Mouse (Mus musculus): Measurements from ENCODE around the gene Atxn3. TPM values are rescaled to one million over a fixed set of nuclear protein-coding genes. Genes with fewer than 3 reads are reported as not detected.

Gene Atxn3
- total RNA-seq (2014; rRNA removed) (12.8 and 13.7 TPM in 2 replicates), polyA plus RNA-seq (2015; fragmentation: Nextera tagmentation; extraction: Ambion mirVana) (6.9 and 8.9 TPM in 2 replicates)

DNA sequence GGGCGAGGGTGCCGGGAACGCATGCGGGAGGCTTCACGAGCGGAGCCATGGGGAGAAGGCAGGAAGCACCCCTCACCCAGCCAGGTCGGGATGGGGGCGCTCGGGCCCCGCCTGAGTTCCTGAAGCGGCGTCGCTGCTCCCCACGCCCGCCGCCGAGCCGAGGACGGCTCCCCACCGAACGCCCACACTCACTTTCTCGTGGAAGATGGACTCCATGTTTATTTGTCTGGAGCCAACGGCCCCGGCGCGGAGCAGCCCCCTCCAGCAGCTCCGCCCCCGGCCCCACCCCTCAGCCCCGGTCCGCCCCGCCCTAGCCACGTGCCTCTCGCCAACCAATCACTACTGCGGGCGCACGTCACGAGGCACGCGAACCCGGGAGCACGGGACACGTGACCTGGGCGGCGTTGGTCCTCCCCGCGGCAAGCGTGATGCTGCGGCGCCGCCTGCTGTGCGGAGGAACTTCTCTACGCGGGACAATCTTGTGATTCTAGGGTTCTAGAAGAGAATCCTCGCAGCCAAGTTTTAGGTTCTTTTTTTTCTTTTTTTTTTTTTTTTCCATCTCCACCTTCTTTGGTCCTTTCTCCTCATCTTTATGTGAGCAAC lies at the start of gene Atxn3:
Gene Atxn3, minus strand, starts transcription at position 305 of the 603 bp plus-strand sequence.
- Histone ChIP-seq H3K4me3 (ENCODE audit: low read depth, low read length) (peak within 1 kb of the TSS; percentile 95), H3K27me3 (ENCODE audit: insufficient read depth, low read length) (no peaks in the 10 kb centered on the region), H3K36me3 (ENCODE audit: insufficient read depth) (no peaks in the 10 kb centered on the region), H3K27ac (ENCODE audit: low read depth, low read length) (peak within 1 kb of the TSS; percentile 79), H3K4me2 (ENCODE audit: low read depth) (peak within 1 kb of the TSS; percentile 58), H3K9me3 (ENCODE audit: low read length) (no peaks in the 10 kb centered on the region), H3K9ac (peak within 1 kb of the TSS; percentile 75), H3K4me1 (ENCODE audit: insufficient read depth) (no peaks in the 10 kb centered on the region)
- ATAC-seq (peak; percentile 99), DNase-seq (peak; percentile 98)
- 1% methylated on average over 53 of the region's 54 CpGs for WGBS
- peak; percentile 74 for TF ChIP-seq CTCF (IDR thresholded peaks at IDR 0.05; ENCODE audit: low read depth)

DNA sequence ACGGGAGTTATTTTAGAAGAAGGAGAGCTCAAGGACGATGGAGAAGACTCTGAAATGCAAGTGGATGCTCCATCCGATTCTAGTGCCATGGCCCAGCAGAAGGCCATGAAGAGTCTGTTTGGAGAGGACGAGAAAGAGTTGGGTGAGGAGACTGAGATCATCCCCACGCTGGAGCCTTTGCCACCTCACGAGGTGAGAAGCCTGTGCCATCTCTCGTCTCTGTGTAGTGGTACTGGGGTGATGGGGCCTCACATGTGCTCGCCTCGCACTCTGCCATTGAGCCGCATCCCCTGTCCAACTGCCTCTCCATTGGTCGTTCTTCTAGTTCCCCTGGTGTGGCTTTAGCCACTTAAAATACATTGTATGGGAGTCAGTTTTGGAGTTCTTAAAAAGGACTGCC lies 42.7 kb upstream of the Atxn3 start:
- Histone ChIP-seq H3K9me3 (ENCODE audit: low read length) (no peaks in the 10 kb centered on the region), H3K9ac (no peak overlapping the region), H3K27ac (ENCODE audit: low read depth, low read length) (no peak overlapping the region), H3K4me2 (ENCODE audit: low read depth) (no peak overlapping the region), H3K4me3 (ENCODE audit: low read depth, low read length) (no peak overlapping the region), H3K27me3 (ENCODE audit: insufficient read depth, low read length) (no peaks in the 10 kb centered on the region), H3K4me1 (ENCODE audit: insufficient read depth) (no peaks in the 10 kb centered on the region), H3K36me3 (ENCODE audit: insufficient read depth) (peaks cover 65% of the 10 kb centered on the region)
- WGBS = 95% methylated on average over 11 of the region's 11 CpGs
- no peak for TF ChIP-seq CTCF (IDR thresholded peaks at IDR 0.05; ENCODE audit: low read depth)
- DNase-seq (no peak), ATAC-seq (no peak)

DNA sequence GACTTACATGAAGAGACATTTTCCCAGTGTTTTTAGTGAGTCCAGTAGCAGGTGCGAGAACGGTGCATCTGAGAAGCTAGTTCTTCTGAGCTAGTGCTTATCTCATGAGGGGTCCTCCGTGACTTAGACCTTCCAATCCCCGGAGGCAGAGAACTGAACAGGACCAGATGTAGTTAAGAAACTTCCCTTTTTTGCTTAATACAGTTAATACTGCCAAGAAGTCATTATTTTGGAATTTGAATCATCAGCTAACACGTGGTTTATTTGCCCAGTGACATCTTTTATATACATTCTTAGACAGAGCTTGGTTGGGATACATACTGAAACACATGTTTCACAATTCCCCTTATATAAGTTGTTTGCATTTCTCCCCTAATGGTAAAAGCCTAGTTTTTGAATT lies 40.9 kb upstream of the Atxn3 start:
- H3K9me3 ChIP-seq (ENCODE audit: low read length) = no peaks in the 10 kb centered on the region
- no peak overlapping the region for H3K9ac ChIP-seq
- peaks cover 65% of the 10 kb centered on the region for H3K36me3 ChIP-seq (ENCODE audit: insufficient read depth)
- no peaks in the 10 kb centered on the region for H3K27me3 ChIP-seq (ENCODE audit: insufficient read depth, low read length)
- H3K4me2 ChIP-seq (ENCODE audit: low read depth) = no peak overlapping the region
- no peak for DNase-seq
- H3K27ac ChIP-seq (ENCODE audit: low read depth, low read length) = no peak overlapping the region
- no peak for ATAC-seq
- no peaks in the 10 kb centered on the region for H3K4me1 ChIP-seq (ENCODE audit: insufficient read depth)
- H3K4me3 ChIP-seq (ENCODE audit: low read depth, low read length) = no peak overlapping the region
- no peak for TF ChIP-seq CTCF (IDR thresholded peaks at IDR 0.05; ENCODE audit: low read depth)
- 93% methylated on average over 5 of the region's 5 CpGs for WGBS

- Histone ChIP-seq H3K9me3 (ENCODE audit: low read length) (no peaks in the 10 kb centered on the region), H3K36me3 (ENCODE audit: insufficient read depth) (peaks cover 61% of the 10 kb centered on the region), H3K4me1 (ENCODE audit: insufficient read depth) (no peaks in the 10 kb centered on the region), H3K4me2 (ENCODE audit: low read depth) (no peak overlapping the region), H3K9ac (no peak overlapping the region), H3K27ac (ENCODE audit: low read depth, low read length) (no peak overlapping the region), H3K27me3 (ENCODE audit: insufficient read depth, low read length) (no peaks in the 10 kb centered on the region), H3K4me3 (ENCODE audit: low read depth, low read length) (no peak overlapping the region)
- 93% methylated on average over 8 of the region's 8 CpGs for WGBS
- no peak for DNase-seq
- no peak for ATAC-seq
- no peak for TF ChIP-seq CTCF (IDR thresholded peaks at IDR 0.05; ENCODE audit: low read depth)
These were observed 36.8 kb upstream of the Atxn3 start for GRCm38 (mm10) chr12:101994576-101995467.

DNA sequence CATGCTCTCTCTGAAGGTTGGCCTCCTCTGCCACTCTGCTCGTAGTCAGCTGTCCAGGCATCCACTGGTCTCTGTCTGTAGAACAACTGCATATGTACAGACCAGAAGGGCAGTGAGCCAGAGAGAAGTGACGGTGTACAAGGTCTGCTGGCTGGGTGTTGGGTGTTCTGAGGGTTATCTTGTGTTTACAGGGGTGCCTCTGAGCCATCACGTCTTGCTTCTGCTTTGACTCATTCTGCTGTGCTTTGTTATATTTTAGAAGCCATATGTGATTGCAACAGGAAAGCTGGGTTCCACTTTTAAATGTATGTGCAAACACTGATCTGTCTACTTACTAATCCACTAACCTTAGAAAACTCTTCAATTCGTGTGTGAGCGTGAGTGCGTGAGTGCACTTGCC lies 29.6 kb upstream of the Atxn3 start:
- TF ChIP-seq CTCF (IDR thresholded peaks at IDR 0.05; ENCODE audit: low read depth) = no peak
- WGBS = 95% methylated on average over 6 of the region's 6 CpGs
- no peak overlapping the region for H3K4me3 ChIP-seq (ENCODE audit: low read depth, low read length)
- no peak for ATAC-seq
- no peaks in the 10 kb centered on the region for H3K4me1 ChIP-seq (ENCODE audit: insufficient read depth)
- no peaks in the 10 kb centered on the region for H3K27me3 ChIP-seq (ENCODE audit: insufficient read depth, low read length)
- no peak overlapping the region for H3K9ac ChIP-seq
- H3K4me2 ChIP-seq (ENCODE audit: low read depth) = no peak overlapping the region
- no peak overlapping the region for H3K27ac ChIP-seq (ENCODE audit: low read depth, low read length)
- no peaks in the 10 kb centered on the region for H3K9me3 ChIP-seq (ENCODE audit: low read length)
- DNase-seq = no peak
- H3K36me3 ChIP-seq (ENCODE audit: insufficient read depth) = peaks cover 67% of the 10 kb centered on the region

- Histone ChIP-seq H3K4me2 (ENCODE audit: low read depth) (no peak overlapping the region), H3K9ac (no peak overlapping the region), H3K36me3 (ENCODE audit: insufficient read depth) (peaks cover 50% of the 10 kb centered on the region), H3K27me3 (ENCODE audit: insufficient read depth, low read length) (no peaks in the 10 kb centered on the region), H3K9me3 (ENCODE audit: low read length) (no peaks in the 10 kb centered on the region), H3K27ac (ENCODE audit: low read depth, low read length) (no peak overlapping the region), H3K4me1 (ENCODE audit: insufficient read depth) (no peaks in the 10 kb centered on the region), H3K4me3 (ENCODE audit: low read depth, low read length) (no peak overlapping the region)
- 39% methylated on average over 3 of the region's 3 CpGs for WGBS
- DNase-seq = peak; percentile 64
- peak; percentile 51 for ATAC-seq
- TF ChIP-seq CTCF (IDR thresholded peaks at IDR 0.05; ENCODE audit: low read depth) = peak; percentile 82
These were observed 27.1 kb upstream of the Atxn3 start for GRCm38 (mm10) chr12:101985110-101985509.

DNA sequence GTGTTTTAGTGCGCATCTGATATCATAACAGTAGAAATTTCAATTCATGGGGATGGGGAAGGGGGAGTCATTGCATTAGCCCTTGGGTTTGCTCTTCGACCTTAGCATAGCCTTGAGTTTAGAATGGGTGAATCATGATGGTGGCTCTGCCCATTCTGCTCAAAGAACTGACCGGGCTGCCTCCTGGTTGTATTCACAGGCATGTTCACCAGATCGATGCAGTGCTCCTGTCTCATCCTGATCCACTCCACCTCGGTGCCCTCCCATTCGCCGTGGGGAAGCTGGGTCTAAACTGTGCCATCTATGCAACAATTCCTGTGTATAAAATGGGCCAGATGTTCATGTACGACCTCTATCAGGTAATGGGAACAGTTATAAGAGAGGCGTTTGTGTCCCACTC lies 24.9 kb upstream of the Atxn3 start:
- no peak for TF ChIP-seq CTCF (IDR thresholded peaks at IDR 0.05; ENCODE audit: low read depth)
- no peaks in the 10 kb centered on the region for H3K4me1 ChIP-seq (ENCODE audit: insufficient read depth)
- H3K27ac ChIP-seq (ENCODE audit: low read depth, low read length) = no peak overlapping the region
- no peaks in the 10 kb centered on the region for H3K9me3 ChIP-seq (ENCODE audit: low read length)
- H3K4me2 ChIP-seq (ENCODE audit: low read depth) = no peak overlapping the region
- no peak overlapping the region for H3K4me3 ChIP-seq (ENCODE audit: low read depth, low read length)
- no peak overlapping the region for H3K9ac ChIP-seq
- 94% methylated on average over 9 of the region's 9 CpGs for WGBS
- H3K36me3 ChIP-seq (ENCODE audit: insufficient read depth) = peaks cover 34% of the 10 kb centered on the region
- no peak for DNase-seq
- no peaks in the 10 kb centered on the region for H3K27me3 ChIP-seq (ENCODE audit: insufficient read depth, low read length)
- ATAC-seq = no peak
